Mouse (Mus musculus) cerebellum, adult 8-10 months (tissue): ENCODE results near the gene H2-M3.
"Not testable (repeated sequence)": the region's sequence is repeated elsewhere in the genome, so short reads cannot be mapped to it uniquely, and the experiment has no call there.

Experiments
- DNase-seq: peaks from one replicate; pipeline ENCODE4 v3.0.0; 2022

H2-M3 gene

DNA sequence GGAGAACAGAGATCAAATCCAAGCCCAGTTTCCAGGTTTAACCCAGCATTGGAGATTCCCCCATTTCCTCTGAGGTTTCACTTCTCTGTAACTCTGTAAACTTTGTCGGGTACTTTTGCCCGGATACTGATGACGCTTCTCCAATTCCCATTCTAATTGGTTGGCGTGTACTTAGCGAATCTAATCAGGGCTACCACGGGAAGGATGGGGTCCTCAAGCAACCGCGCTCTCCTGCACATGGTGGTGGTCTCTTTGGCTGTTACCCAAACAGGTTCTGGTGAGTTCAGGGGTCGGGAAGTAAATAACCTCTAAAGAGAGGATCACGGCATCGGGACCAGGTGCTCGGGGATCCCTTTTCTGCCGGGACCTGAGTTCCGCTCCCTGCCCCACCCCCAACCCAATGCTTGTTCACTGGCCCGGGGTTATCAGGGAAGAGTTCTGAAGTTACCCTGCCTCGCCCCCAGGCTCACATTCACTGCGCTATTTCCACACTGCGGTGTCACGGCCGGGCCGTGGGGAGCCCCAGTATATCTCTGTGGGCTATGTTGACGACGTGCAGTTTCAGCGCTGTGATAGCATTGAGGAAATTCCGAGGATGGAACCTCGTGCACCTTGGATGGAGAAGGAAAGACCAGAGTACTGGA, at the start of gene H2-M3:
H2-M3 (plus strand) TSS at position 163 of the 644 bp plus-strand sequence.
- DNase-seq: peak; percentile 55

DNA sequence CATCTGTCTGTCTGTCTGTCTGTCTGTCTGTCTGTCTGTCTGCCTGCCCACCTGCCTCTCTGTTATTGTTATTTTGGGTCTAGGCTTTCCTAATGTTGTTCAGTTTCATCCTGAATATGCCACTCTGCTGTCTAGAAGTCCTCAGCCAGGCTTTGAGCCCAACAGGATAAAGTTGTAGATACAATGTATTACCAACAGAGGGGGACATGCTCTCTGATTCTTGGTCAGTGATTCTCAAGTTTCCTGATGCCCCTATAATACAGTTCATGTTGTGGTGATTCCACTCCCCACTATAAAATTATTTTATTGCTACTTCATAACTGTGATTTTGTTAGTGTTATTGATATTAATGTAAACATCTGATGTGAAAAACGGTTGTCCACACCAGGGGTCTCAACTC, 48.1 kb upstream of the H2-M3 start:
- DNase-seq: no peak

DNA sequence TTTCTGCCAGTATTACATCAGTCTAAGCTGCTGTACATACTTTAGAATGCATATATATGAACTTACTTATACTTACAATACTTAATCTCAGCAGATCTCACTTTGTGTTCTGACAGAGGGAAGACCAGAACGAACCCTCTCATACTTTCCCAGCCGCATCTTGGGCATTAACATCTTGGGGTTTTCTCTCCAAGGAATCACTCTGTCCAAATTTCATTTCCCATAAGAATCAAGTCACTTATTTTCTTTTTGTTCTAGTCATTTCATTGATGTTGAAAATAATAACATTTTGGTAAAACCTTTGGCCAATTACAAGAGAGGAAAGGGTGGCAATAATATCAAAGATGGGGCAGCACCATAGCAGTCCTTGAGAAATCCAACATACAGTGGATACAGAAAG, 32.8 kb upstream of the H2-M3 start, which contains the start of gene Olfr97:
Olfr97 (minus strand) TSS at position 101 of the 400 bp plus-strand sequence.
- DNase-seq: not testable (repeated sequence)

DNA sequence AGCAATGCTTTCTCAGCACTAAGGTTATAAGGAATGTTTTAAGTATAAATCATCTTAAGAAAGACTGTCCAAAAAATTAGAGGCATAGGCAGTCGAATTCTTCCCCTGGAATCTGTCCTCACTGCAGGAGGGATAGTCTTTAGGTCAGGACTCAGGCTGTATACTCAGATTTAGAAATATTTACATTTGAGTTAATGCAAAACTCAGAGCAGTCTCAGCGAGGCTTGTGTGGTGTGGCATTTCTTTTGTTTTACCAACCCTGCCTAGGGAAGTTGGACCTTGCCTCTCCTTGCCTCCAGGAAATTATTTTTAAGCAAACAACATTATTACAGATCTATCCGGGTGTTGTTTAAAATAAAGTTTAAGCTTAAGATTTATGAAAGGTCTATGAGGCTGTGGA, 27.8 kb upstream of the H2-M3 start:
- DNase-seq: no peak

DNA sequence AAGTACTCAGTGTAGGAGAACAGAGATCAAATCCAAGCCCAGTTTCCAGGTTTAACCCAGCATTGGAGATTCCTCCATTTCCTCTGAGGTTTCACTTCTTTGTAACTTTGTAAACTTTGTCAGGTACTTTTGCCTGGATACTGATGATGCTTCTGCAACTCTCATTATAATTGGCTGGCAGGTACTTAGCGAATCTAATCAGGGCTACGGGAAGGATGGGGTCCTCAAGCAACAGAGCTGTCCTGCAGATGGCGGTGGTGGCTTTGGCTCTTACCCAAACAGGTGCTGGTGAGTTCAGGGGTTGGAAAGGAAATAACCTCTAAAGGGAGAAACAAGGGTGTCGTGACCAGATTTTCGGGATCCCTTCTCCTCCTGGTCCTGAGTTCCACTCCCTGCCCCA, 23.3 kb upstream of the H2-M3 start:
- DNase-seq: no peak

DNA sequence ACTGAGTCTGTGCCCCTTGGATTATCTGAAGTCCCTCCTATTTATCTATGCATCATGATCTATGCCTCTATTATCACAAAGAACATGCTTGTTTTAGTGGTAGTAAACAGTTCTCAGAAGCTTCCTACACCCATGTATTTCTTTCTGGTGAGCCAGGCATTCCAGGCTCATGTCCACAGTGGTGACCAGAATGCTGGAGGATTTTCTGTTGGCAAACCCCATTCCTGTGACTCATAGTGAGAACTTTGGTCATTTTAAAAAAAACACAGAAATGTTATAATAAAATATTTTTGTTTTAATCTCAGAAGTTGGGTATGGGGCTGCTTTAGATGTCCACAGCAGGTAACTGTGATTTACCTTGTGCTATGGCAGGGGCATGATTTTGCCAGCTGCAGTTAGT, 20.6 kb upstream of the H2-M3 start:
- DNase-seq: no peak

DNA sequence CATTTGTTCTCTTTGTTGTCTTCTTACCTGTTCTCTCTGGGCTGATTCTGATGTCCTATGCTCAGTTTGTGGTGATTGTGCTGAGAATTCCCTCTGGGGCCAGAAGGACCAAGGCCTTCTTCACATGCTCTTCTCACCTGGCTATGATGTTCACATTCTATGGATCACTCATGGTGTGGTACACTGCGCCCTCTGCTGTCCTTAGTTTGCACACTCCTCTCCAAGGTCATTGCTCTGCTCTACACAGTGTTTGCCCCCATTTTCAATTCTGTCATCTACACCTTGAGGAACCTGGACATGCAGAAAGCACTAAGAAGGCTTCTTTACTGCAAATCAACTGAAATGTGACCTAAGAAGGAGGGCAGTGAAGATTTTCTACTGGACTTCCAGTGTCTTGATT, 19.5 kb upstream of the H2-M3 start:
- no peak for DNase-seq

DNA sequence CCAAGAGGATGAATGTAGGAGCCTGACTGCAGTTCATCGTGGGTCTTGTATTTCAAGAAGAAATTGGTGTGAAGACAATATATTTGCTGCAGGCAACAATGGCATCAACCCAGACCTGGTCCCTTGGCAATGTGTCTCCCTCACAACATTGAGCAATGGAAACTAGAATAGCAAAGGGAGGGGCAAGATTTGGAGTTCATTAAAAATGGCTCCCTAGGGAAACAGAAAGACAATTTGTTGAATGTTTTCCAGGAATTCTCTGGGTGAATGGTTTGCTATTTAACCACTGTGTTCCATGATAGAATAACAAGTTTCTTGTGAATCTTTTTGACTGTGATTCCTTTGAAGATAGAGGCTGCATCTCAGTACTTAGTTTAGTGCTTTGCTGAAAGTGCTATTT, 6.4 kb upstream of the H2-M3 start, which contains the start of gene Olfr98:
Olfr98 (minus strand) TSS at position 124 of the 400 bp plus-strand sequence.
- DNase-seq: no peak

DNA sequence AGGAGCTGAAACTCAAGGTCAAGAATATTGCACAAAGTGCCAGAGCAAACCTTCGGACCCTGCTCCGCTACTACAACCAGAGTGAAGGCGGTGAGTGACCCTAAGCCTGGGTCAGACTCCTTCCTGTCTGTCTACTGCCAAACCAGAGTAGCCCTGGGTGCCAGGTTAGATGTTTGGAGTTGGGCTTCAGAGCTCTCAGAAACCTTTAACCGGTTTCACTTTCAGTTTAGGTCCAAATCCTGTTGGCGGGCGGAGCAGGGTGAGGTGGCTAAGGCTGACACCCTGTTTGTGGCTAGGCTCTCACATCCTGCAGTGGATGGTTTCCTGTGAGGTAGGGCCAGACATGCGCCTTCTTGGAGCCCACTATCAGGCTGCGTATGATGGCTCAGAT, 677 bp downstream of the H2-M3 start:
- no peak for DNase-seq

DNA sequence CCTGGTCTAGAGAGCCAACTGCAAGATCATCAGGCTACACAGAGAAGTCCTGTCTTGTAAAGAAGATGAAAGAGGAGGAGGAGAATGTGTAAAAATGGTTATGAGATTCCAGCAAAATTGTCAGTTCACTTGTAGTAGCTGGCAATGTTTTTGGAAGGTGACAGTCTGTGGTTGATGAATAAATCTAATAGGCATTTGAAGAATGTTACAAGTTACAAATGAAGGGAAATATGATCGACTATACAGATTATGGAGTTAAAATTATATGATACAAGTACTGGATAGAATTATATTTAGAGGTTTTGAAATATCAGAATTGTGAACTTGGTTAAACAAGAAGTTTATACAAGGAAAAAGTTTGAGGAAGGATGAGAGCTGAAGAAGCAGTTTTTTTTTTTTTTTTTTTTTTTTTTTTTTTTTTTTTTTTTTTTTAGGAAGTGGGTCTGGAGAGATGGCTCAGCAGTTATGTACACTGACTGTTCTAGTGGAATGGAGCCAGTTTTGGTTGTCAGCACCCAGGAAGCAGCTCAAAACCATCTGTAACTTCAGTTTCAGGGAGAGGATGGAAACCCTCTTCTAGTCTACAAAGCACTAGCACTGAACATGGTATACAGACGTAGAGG, 5.7 kb downstream of the H2-M3 start:
- DNase-seq: no peak

DNA sequence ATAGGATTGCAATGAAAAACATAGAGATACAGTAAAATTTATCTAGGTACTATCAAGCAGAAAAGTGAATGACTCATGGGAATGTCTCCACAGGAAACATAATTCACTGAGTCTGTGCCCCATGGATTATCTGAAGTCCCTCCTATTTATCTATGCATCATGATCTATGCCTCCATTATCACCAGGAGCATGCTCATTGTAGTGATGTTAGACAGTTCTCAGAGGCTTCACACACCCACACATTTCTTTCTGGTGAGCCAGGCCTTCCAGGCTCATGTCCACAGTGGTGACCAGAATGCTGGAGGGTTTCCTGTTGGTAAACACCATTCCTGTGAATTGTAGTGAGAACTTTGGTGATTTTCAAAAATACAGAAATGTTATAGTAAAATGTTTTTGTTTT, 6.6 kb downstream of the H2-M3 start:
- no peak for DNase-seq

DNA sequence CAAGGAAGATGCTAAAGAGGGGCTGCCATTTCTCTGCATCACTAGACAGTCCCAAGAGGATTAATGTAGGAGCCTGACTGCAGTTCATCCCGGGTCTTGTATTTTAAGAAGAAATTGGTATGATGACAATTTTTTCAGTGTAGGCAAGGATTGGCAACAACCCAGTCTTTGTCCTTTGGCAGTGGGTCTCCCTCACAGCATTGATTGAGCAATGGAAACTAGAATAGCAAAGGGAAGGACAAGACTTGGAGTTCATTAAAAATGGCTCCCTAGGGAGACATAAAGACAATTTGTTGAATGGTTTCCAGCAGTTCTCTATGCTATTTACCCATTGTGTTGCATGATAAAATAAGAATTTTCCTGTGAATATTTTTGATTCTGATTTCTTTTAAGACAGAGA, 10.3 kb downstream of the H2-M3 start:
- DNase-seq: no peak

DNA sequence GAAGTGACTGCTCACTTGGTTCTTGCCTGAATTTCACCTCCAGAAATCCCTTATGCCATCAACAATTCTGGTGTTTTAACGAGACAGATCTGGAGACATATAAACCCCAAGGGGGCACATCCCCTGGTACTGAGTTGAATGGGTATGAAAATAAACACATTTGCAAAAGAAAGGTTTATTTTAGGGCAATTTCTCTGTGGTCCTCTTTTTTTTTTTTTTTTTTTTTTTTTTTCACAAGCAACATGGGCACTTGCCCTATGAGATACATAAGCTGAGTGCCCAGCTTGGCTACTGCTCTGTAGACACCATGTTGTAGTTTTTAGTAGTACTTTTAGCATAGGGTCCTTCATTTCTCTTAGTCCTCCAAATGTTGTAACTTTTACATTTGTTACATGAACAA, 13.3 kb downstream of the H2-M3 start, which contains the start of gene Olfr99:
Olfr99 (minus strand) TSS at position 101 of the 400 bp plus-strand sequence.
- DNase-seq: no peak

DNA sequence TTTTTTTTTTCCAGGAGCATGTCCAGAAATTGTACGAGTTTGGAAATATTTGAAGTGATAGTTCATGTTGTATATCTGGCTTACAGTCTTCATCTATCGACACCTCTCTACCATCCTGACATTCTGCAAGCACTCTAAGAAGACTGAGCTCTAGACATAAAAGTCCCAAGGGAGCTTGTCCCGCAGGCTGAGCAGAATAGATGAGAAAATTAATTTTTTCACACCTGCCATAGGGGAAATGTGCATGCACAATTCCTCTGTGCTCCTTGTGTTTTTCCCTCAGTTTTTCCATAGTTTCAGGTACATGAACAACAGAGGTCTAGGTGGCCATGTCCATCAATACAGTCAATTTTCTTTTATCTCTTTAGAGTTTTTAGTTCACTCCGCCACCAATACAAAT, 34.2 kb downstream of the H2-M3 start, which contains the start of gene Olfr101:
Olfr101 (minus strand) TSS at position 101 of the 400 bp plus-strand sequence.
- DNase-seq: no peak

DNA sequence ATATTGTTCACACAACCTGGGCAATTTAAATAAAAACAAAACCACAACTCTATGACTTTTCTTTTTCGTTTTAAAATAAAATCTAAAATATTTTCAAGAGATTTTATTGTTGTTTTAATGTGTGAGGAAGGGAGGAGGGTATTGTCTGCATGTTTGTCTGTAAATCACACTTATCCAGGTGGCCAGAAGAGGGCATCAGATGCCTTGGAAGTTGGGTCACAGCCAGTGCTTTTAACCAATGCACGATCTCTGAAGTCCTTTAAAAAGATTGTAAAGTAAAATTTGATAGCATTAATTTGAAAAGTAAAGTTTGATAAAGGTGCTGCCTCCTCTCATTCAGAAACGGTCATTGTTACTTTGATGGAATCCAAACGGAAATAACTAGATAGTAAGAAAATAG, 38.5 kb downstream of the H2-M3 start:
- DNase-seq: no peak

DNA sequence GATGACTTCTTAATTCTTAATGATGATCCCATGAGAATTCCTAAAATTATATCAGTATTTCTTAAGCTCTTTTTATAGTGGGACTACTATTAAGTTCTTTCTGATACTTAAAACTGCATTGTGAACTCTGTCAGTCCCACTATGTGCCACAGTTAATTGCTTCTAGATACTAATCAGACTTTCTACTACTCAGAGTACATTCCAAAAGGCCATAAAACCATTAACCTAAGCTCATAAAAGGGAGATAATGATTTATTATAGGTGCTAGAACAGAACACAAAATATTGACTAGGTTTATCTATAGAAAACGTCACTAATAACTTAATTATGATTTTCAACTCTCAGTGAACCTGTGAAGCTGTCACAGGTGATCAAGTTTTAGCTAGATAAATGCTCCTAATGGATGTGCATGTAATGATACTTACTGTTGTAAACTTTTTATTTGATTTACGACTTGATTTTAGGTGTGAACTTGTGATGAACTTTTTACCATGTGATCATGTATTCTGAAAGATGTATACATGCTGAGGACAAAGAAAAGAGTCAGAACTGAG, 40.2 kb downstream of the H2-M3 start:
- no peak for DNase-seq

DNA sequence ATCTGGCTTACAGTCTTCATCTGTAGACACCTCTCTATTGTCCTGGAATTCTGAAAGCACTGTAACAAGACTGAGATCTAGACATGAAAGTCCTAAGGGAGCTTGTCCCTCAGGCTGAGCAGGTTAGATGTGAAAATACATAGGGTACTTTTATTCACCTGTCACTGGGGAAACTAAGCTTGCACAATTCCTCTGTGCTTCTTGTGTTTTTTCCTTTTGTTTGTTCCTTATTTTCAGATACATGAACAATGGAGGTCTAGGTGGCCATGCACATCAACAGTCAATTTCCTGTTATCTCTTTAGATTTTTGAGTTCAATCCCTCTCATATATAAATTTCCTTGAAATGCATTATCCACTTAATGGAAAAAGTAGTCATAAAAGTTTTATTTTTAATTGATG, 46.9 kb downstream of the H2-M3 start, which contains the start of gene Olfr102:
Olfr102 (minus strand) TSS at position 101 of the 400 bp plus-strand sequence.
- no peak for DNase-seq
